Mouse (Mus musculus) midbrain, embryonic 14.5 days (tissue): ENCODE data around the gene Dglucy. TPM values are rescaled to one million over a fixed set of nuclear protein-coding genes. Genes with fewer than 3 reads are reported as not detected.

Source experiments
- ATAC-seq: fragments of 200-750 bp; cut with Nextera tagmentation; 2 replicates; pipeline ENCODE4 v1.8.0; 2017; ENCODE audit warnings: moderate number of reproducible peaks, moderate library complexity; ENCODE audit not compliant: low FRiP score, low TSS enrichment
- DNase-seq: peaks from one replicate; pipeline ENCODE4 v3.0.0-alpha.2; 2015
- H3K27ac ChIP-seq: fragments of 300-500 bp; sonication (generic); replicated peaks from 2 replicates; pipeline ENCODE4 v1.5.1; 2014; ENCODE audit warnings: mild to moderate bottlenecking, low read depth, low read length, moderate library complexity
- H3K27me3 ChIP-seq: fragments of 300-500 bp; sonication (generic); 2 replicates; pipeline ENCODE4 v1.6.1; 2014; ENCODE audit warnings: low read length, control low read depth, mixed read lengths; ENCODE audit not compliant: control insufficient read depth, insufficient read depth
- H3K36me3 ChIP-seq: fragments of 300-500 bp; sonication (generic); 2 replicates; pipeline ENCODE4 v1.6.1; 2014; ENCODE audit warnings: low read length, control low read depth; ENCODE audit not compliant: control insufficient read depth, insufficient read depth
- H3K4me1 ChIP-seq: fragments of 300-500 bp; sonication (generic); 2 replicates; pipeline ENCODE4 v1.6.1; 2014; ENCODE audit warnings: mild to moderate bottlenecking, antibody characterized with exemption, low read length, control low read depth; ENCODE audit not compliant: control insufficient read depth, insufficient read depth
- H3K4me2 ChIP-seq: fragments of 300-500 bp; sonication (generic); 2 replicates; pipeline ENCODE4 v1.6.1; 2014; ENCODE audit warnings: mild to moderate bottlenecking, low read length, moderate library complexity
- H3K4me3 ChIP-seq: fragments of 300-500 bp; sonication (generic); replicated peaks from 2 replicates; pipeline ENCODE4 v1.5.1; 2014; ENCODE audit warnings: low read depth, low read length
- H3K9ac ChIP-seq: fragments of 300-500 bp; sonication (generic); replicated peaks from 2 replicates; pipeline ENCODE4 v1.6.1; 2014; ENCODE audit warnings: mild to moderate bottlenecking, low read length, moderate library complexity
- H3K9me3 ChIP-seq: fragments of 300-500 bp; sonication (generic); 2 replicates; pipeline ENCODE4 v1.6.1; 2016; ENCODE audit warnings: low read length, control low read depth, mixed read lengths; ENCODE audit not compliant: control insufficient read depth
- WGBS: fragments of 180-500 bp; shearing (Covaris S2); extraction: QIAGEN DNeasy Blood & Tissue Kit; methylation state at CpG from one replicate; pipeline ENCODE4 v1.1.7; 2014; 5-methylcytosine and 5-hydroxymethylcytosine counted together
- polyA plus RNA-seq: library from polyadenylated mRNA; unstranded; fragments of >200 nt; fragmentation: Nextera tagmentation; extraction: Ambion mirVana; gene quantifications from 2 replicates; pipeline ENCODE4 v1.2.1, GENCODE M21; 2014

Gene Dglucy
- polyA plus RNA-seq, 1 experiment from 2014 or later = 1.7 TPM

GRCm38 (mm10) chr12:100857791-100858190 lies 78.9 kb downstream of the Dglucy start:
- H3K36me3 ChIP-seq = no peaks in the 10 kb centered on the region
- H3K4me3 ChIP-seq = no peak overlapping the region
- DNase-seq = no peak
- no peaks in the 10 kb centered on the region for H3K27me3 ChIP-seq
- 74% methylated on average over 7 of the region's 7 CpGs for WGBS
- no peak overlapping the region for H3K4me2 ChIP-seq
- no peak overlapping the region for H3K27ac ChIP-seq
- H3K9ac ChIP-seq = no peak overlapping the region
- no peaks in the 10 kb centered on the region for H3K4me1 ChIP-seq
- H3K9me3 ChIP-seq = no peaks in the 10 kb centered on the region
- no peak for ATAC-seq

- DNase-seq (no peak), ATAC-seq (no peak)
- no peak overlapping the region for H3K4me2 ChIP-seq
- no peak overlapping the region for H3K27ac ChIP-seq
- H3K27me3 ChIP-seq = no peaks in the 10 kb centered on the region
- no peak overlapping the region for H3K9ac ChIP-seq
- H3K36me3 ChIP-seq = no peaks in the 10 kb centered on the region
- H3K4me3 ChIP-seq = no peak overlapping the region
- 87% methylated on average over 3 of the region's 3 CpGs for whole genome bisulfite sequencing
- H3K9me3 ChIP-seq = no peaks in the 10 kb centered on the region
- no peaks in the 10 kb centered on the region for H3K4me1 ChIP-seq
Measured at GRCm38 (mm10) chr12:100862272-100862671, 83.4 kb downstream of the Dglucy start.

- ATAC-seq = no peak
- Histone ChIP-seq H3K9ac (no peak overlapping the region), H3K36me3 (no peaks in the 10 kb centered on the region), H3K4me2 (no peak overlapping the region), H3K4me1 (no peaks in the 10 kb centered on the region), H3K27me3 (no peaks in the 10 kb centered on the region), H3K9me3 (no peaks in the 10 kb centered on the region), H3K4me3 (no peak overlapping the region), H3K27ac (no peak overlapping the region)
- WGBS = 93% methylated on average over 3 of the region's 3 CpGs
- no peak for DNase-seq
Measured at GRCm38 (mm10) chr12:100862856-100863446, 84.1 kb downstream of the Dglucy start.

GRCm38 (mm10) chr12:100865072-100865471 lies 86.2 kb downstream of the Dglucy start:
- Histone ChIP-seq H3K36me3 (no peaks in the 10 kb centered on the region), H3K9me3 (peaks cover 2% of the 10 kb centered on the region; the same call in 1 of the 2 replicates), H3K27ac (no peak overlapping the region), H3K4me1 (no peaks in the 10 kb centered on the region), H3K27me3 (no peaks in the 10 kb centered on the region), H3K4me3 (no peak overlapping the region), H3K4me2 (no peak overlapping the region), H3K9ac (no peak overlapping the region)
- DNase-seq = no peak
- ATAC-seq = no peak

- ATAC-seq (no peak), DNase-seq (no peak)
- H3K9me3 ChIP-seq = peaks cover 2% of the 10 kb centered on the region; the same call in 1 of the 2 replicates
- WGBS = 64% methylated on average over 11 of the region's 11 CpGs
- no peak overlapping the region for H3K9ac ChIP-seq
- H3K36me3 ChIP-seq = no peaks in the 10 kb centered on the region
- H3K4me1 ChIP-seq = no peaks in the 10 kb centered on the region
- no peak overlapping the region for H3K4me2 ChIP-seq
- H3K4me3 ChIP-seq = no peak overlapping the region
- H3K27me3 ChIP-seq = no peaks in the 10 kb centered on the region
- no peak overlapping the region for H3K27ac ChIP-seq
Measured at GRCm38 (mm10) chr12:100865509-100866078, 86.7 kb downstream of the Dglucy start.

GRCm38 (mm10) chr12:100867097-100867496 lies 88.2 kb downstream of the Dglucy start:
- ATAC-seq = no peak
- Histone ChIP-seq H3K9ac (no peak overlapping the region), H3K9me3 (peaks cover 2% of the 10 kb centered on the region; the same call in 1 of the 2 replicates), H3K36me3 (no peaks in the 10 kb centered on the region), H3K4me2 (no peak overlapping the region), H3K4me1 (no peaks in the 10 kb centered on the region), H3K27me3 (no peaks in the 10 kb centered on the region), H3K27ac (no peak overlapping the region), H3K4me3 (no peak overlapping the region)
- WGBS = 87% methylated on average over 8 of the region's 8 CpGs
- DNase-seq = no peak

- no peak for DNase-seq
- WGBS = 57% methylated on average over 4 of the region's 4 CpGs
Measured at GRCm38 (mm10) chr12:100868049-100868622, 89.3 kb downstream of the Dglucy start.

GRCm38 (mm10) chr12:100871234-100871633 lies 92.4 kb downstream of the Dglucy start:
- Histone ChIP-seq H3K4me1 (no peaks in the 10 kb centered on the region), H3K4me2 (no peak overlapping the region), H3K4me3 (no peak overlapping the region), H3K9me3 (peaks cover 2% of the 10 kb centered on the region; the same call in 1 of the 2 replicates), H3K27ac (no peak overlapping the region), H3K36me3 (no peaks in the 10 kb centered on the region), H3K27me3 (no peaks in the 10 kb centered on the region), H3K9ac (no peak overlapping the region)
- DNase-seq = no peak
- WGBS = 95% methylated on average over 6 of the region's 6 CpGs
- no peak for ATAC-seq

More at GRCm38 (mm10) chr12:100868049-100868622, 89.3 kb downstream of the Dglucy start:
- H3K4me1 ChIP-seq = no peaks in the 10 kb centered on the region
- no peak overlapping the region for H3K4me3 ChIP-seq
- ATAC-seq = no peak
- no peak overlapping the region for H3K4me2 ChIP-seq
- H3K9me3 ChIP-seq = peaks cover 2% of the 10 kb centered on the region; the same call in 1 of the 2 replicates
- H3K27ac ChIP-seq = no peak overlapping the region
- no peak overlapping the region for H3K9ac ChIP-seq
- no peaks in the 10 kb centered on the region for H3K27me3 ChIP-seq
- no peaks in the 10 kb centered on the region for H3K36me3 ChIP-seq

- no peak for ATAC-seq
- DNase-seq = no peak
- H3K27ac ChIP-seq = no peak overlapping the region
- no peak overlapping the region for H3K9ac ChIP-seq
- no peaks in the 10 kb centered on the region for H3K36me3 ChIP-seq
- H3K4me1 ChIP-seq = no peaks in the 10 kb centered on the region
- 87% methylated on average over 2 of the region's 2 CpGs for WGBS
- H3K4me3 ChIP-seq = no peak overlapping the region
- H3K9me3 ChIP-seq = peaks cover 2% of the 10 kb centered on the region; the same call in 1 of the 2 replicates
- H3K27me3 ChIP-seq = no peaks in the 10 kb centered on the region
- no peak overlapping the region for H3K4me2 ChIP-seq
Measured at GRCm38 (mm10) chr12:100871841-100872240, 93.0 kb downstream of the Dglucy start.
